Mouse (Mus musculus) E14TG2a.4 (cell line): ENCODE results near the gene Stk32b.

ENCODE experiments used
- H3K27me3 ChIP-seq: 2 replicates; pipeline ENCODE4 v1.6.1; 2014; ENCODE audit warnings: low read length, control low read depth; ENCODE audit not compliant: insufficient read depth
- H3K36me3 ChIP-seq: 2 replicates; pipeline ENCODE4 v1.6.1; 2014; ENCODE audit warnings: low read length, control low read depth; ENCODE audit not compliant: insufficient read depth
- H3K4me1 ChIP-seq: replicated peaks from 2 replicates; pipeline ENCODE4 v1.6.1; 2014; ENCODE audit warnings: low read depth, low read length, control low read depth
- H3K4me3 ChIP-seq: replicated peaks from 2 replicates; pipeline ENCODE4 v1.5.1; 2014; ENCODE audit warnings: mild to moderate bottlenecking, low read length
- H3K9me3 ChIP-seq: 2 replicates; pipeline ENCODE4 v1.6.1; 2014; ENCODE audit warnings: low read length, control low read depth
- CTCF ChIP-seq: conservative IDR thresholded peaks from 2 replicates; pipeline ENCODE4 v1.5.1; 2014; ENCODE audit warnings: low read length
- NANOG ChIP-seq: IDR thresholded peaks from 2 replicates; pipeline ENCODE4 v1.6.1; 2014; ENCODE audit warnings: borderline replicate concordance, low read length, mixed read lengths
- POU5F1 ChIP-seq: IDR thresholded peaks from 2 replicates; pipeline ENCODE4 v1.6.1; 2014; ENCODE audit warnings: low read length, borderline replicate concordance

The Stk32b gene

GRCm38 (mm10) chr5:37650681-37651211 lies 66.2 kb downstream of the Stk32b start:
- no peaks in the 10 kb centered on the region for H3K4me1 ChIP-seq
- H3K9me3 ChIP-seq: peaks cover 11% of the 10 kb centered on the region; the same call in 1 of the 2 replicates
- H3K4me3 ChIP-seq: no peak overlapping the region
- H3K36me3 ChIP-seq: no peaks in the 10 kb centered on the region
- H3K27me3 ChIP-seq: no peaks in the 10 kb centered on the region
- TF ChIP-seq POU5F1 (no peak), NANOG (no peak), CTCF (no peak)

- peaks cover 16% of the 10 kb centered on the region for H3K9me3 ChIP-seq
- no peaks in the 10 kb centered on the region for H3K4me1 ChIP-seq
- no peaks in the 10 kb centered on the region for H3K36me3 ChIP-seq
- H3K27me3 ChIP-seq: no peaks in the 10 kb centered on the region
- TF ChIP-seq CTCF (no peak), NANOG (no peak), POU5F1 (no peak)
- H3K4me3 ChIP-seq: no peak overlapping the region
These were observed 66.8 kb downstream of the Stk32b start for GRCm38 (mm10) chr5:37650089-37650601.

- no peaks in the 10 kb centered on the region for H3K27me3 ChIP-seq
- TF ChIP-seq POU5F1 (no peak), CTCF (no peak), NANOG (no peak)
- H3K4me3 ChIP-seq: no peak overlapping the region
- H3K4me1 ChIP-seq: no peaks in the 10 kb centered on the region
- peaks cover 55% of the 10 kb centered on the region for H3K9me3 ChIP-seq
- no peaks in the 10 kb centered on the region for H3K36me3 ChIP-seq
These were observed 72.9 kb downstream of the Stk32b start for GRCm38 (mm10) chr5:37644082-37644481.

- H3K36me3 ChIP-seq: no peaks in the 10 kb centered on the region
- H3K4me1 ChIP-seq: no peaks in the 10 kb centered on the region
- no peaks in the 10 kb centered on the region for H3K27me3 ChIP-seq
- no peak overlapping the region for H3K4me3 ChIP-seq
- H3K9me3 ChIP-seq: peaks cover 59% of the 10 kb centered on the region
- no peak for TF ChIP-seq POU5F1
- TF ChIP-seq NANOG: no peak
- no peak for TF ChIP-seq CTCF
These were observed 74.5 kb downstream of the Stk32b start for GRCm38 (mm10) chr5:37642486-37642885.

- Histone ChIP-seq H3K9me3 (peaks cover 41% of the 10 kb centered on the region), H3K4me3 (no peak overlapping the region), H3K36me3 (no peaks in the 10 kb centered on the region), H3K4me1 (no peaks in the 10 kb centered on the region), H3K27me3 (no peaks in the 10 kb centered on the region)
- no peak for TF ChIP-seq CTCF
- no peak for TF ChIP-seq NANOG
- no peak for TF ChIP-seq POU5F1
These were observed 82.2 kb downstream of the Stk32b start for GRCm38 (mm10) chr5:37634791-37635190.

- Histone ChIP-seq H3K4me1 (no peaks in the 10 kb centered on the region), H3K36me3 (no peaks in the 10 kb centered on the region), H3K4me3 (no peak overlapping the region), H3K27me3 (no peaks in the 10 kb centered on the region; the same call in 1 of the 2 replicates), H3K9me3 (peaks cover 20% of the 10 kb centered on the region)
- no peak for TF ChIP-seq NANOG
- no peak for TF ChIP-seq POU5F1
- TF ChIP-seq CTCF: no peak
These were observed 89.4 kb downstream of the Stk32b start for GRCm38 (mm10) chr5:37627437-37628163.

- H3K36me3 ChIP-seq: no peaks in the 10 kb centered on the region
- no peak overlapping the region for H3K4me3 ChIP-seq
- no peaks in the 10 kb centered on the region for H3K9me3 ChIP-seq
- H3K4me1 ChIP-seq: peaks cover 5% of the 10 kb centered on the region
- no peak for TF ChIP-seq NANOG
- TF ChIP-seq CTCF: no peak
- TF ChIP-seq POU5F1: no peak
- H3K27me3 ChIP-seq: no peaks in the 10 kb centered on the region
These were observed 105.1 kb downstream of the Stk32b start for GRCm38 (mm10) chr5:37611874-37612273.

GRCm38 (mm10) chr5:37599566-37599965 lies 117.4 kb downstream of the Stk32b start:
- TF ChIP-seq CTCF (no peak), NANOG (no peak), POU5F1 (no peak)
- Histone ChIP-seq H3K9me3 (peaks cover 8% of the 10 kb centered on the region), H3K36me3 (no peaks in the 10 kb centered on the region), H3K4me1 (no peaks in the 10 kb centered on the region), H3K4me3 (no peak overlapping the region), H3K27me3 (no peaks in the 10 kb centered on the region)

GRCm38 (mm10) chr5:37598271-37598670 lies 118.7 kb downstream of the Stk32b start:
- Histone ChIP-seq H3K4me3 (no peak overlapping the region), H3K36me3 (no peaks in the 10 kb centered on the region), H3K27me3 (no peaks in the 10 kb centered on the region), H3K4me1 (no peaks in the 10 kb centered on the region), H3K9me3 (peaks cover 8% of the 10 kb centered on the region)
- TF ChIP-seq NANOG: no peak
- TF ChIP-seq CTCF: no peak
